Mouse (Mus musculus) CH12F3 (cell line): ENCODE measurements around the gene Dlgap1.

Experiments
- in situ Hi-C: fragments of 300-500 bp; cut with MboI; formaldehyde crosslinking; loops from 2 replicates; pipeline ENCODE4 v1.14.3; 2020; ENCODE audit warnings: low sequenced_read_pairs

Gene Dlgap1

DNA sequence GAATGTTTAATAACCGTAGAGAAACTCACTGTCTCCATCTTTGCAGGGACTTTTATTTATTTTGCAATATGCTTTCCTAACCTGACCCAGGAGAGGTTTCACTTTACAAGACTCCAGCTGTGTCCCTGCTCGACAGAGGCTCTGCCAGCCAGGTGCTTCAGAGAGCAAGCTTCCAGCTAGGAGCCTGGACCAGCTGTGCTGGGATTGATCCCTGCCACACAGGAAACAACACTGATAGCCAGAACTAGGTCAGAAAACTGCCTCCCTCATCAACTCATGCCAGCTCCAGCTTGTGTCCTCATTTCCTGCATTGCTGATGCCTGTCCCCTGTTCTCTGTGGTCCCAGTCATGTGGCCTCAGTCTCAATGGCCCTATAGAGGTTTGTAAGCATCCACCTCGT lies 365.3 kb downstream of the Dlgap1 start:
- in situ Hi-C loops = no loop called here

DNA sequence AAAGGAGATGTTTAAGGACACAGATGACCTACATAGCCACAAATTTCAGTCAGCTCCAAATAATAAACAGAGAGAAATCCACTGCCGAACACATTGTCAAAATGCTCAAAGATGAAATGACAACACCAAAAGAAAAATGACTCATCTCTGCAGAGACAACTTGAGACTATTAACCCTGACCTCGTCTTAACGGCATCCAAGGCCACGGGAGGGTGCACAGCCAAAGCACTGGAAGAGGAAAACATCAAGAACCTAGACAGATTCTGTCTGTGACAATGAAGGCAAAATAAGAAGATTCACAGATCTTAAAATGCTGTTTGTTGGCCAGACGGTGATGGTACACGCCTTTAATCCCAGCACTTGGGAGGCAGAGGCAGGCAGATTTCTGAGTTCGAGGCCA lies 370.9 kb downstream of the Dlgap1 start:
- in situ Hi-C loops = no loop called here

DNA sequence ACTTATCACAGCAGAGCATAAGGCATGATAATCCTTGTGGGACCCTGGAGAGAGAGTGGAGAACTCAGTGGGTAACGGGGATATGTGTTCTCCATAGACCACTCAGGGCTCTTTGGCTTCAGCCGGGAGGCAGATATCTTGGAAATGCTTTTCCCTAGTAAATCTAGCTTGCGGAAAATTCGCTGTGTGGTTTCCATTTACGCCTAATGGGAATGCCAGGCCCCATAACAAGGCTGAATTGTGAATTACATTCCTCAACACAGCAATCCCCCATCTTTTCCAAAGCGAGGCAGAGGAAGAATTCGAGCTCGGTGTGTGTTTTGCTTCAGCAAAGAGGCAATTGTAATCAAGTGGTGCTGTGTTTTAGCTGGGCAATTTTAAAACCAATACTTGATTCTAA lies 372.4 kb downstream of the Dlgap1 start:
- in situ Hi-C loops = no loop called here

DNA sequence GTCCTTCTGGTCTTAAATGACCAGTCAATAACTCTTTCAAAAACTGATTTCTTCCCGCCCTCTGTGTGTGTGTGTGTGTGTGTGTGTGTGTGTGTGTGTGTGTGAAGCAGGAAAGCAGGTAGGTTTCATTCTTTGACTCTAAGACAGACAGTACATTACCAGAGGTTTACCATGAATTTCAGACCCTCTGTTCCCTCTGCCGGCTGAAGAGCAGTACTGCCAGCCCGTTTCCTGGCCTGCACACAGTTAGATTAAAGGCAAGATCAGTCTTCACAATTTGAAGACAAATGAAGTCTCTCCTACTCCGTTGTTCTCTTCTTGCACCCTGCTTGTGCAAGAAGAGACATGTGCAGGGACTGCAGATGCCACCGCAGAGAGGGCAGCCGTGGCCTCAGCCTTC lies 373.0 kb downstream of the Dlgap1 start:
- in situ Hi-C loops = no loop called here

DNA sequence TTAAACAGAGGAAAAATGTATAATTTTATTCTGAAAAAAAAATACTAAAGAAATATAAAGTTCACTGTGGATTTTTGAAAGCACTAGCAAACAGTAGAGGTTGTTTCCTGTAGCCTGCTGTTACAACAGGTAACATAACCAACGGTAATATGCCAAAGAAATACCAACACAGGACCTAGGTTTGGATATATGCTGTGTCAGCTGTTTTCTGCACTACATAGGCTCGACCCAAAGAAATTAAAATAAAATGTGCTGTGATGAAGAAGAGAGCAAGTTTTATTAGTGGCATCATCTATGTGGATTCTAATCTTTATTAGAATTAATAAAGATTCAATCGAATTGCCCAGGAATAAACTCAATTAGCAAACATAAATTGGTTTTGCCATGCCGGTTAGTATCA lies 378.5 kb downstream of the Dlgap1 start:
- in situ Hi-C loops = no loop called here

DNA sequence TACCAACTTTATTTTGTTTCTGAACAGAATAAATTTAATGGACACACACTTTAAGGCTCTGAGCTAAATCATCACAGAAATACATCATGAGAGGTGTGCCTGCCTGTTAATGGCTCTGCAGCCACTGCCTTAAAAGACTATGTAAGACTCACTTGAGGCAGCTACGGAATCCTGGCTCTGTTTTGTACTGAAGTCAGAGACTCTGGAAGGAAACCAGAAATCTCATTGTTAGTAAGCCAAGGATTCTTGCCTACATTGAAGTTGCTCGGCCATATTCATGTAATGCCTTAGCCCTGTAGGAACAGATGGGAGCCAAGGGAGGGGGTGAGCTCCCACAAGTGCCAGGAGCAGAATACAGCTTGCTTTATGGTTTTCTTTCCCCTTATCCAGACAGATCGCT lies 394.7 kb downstream of the Dlgap1 start:
- in situ Hi-C loops = no loop called here

DNA sequence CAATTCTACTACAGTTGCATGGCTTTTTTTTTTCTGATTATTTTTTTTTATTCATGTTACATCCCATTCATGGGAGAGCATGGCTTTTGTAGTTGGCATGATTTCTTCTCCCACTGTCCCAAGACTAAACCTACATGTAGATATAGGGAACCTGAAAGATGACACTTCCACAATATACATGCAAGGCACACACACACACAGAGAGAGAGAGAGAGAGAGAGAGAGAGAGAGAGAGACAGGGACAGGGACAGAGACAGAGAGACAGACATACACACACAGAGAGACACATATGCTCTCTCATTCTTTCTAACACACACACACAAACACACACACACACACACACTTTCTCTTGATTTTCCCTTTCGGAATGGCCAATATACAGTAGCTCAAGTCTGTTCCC lies 395.1 kb downstream of the Dlgap1 start:
- in situ Hi-C loops = no loop called here

DNA sequence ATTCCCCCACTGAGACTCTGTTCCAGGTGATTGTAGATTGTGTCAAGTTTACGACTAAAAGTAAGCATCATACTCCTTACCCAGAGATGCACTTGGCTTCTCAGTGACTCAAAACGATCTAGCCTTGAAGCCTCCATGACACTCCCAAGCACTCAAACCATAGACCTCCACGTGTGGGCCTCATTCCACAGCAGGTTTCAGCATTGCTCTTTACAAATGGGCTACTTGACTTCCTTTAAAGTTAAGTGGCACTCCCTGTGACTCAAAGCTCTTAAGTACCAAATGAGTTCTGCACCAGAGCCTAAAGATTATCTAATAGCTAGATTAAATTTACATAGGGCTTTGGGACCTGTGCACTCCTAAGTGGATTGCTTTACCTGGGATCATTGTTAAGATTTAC lies 400.3 kb downstream of the Dlgap1 start:
- in situ Hi-C loops = no loop called here

DNA sequence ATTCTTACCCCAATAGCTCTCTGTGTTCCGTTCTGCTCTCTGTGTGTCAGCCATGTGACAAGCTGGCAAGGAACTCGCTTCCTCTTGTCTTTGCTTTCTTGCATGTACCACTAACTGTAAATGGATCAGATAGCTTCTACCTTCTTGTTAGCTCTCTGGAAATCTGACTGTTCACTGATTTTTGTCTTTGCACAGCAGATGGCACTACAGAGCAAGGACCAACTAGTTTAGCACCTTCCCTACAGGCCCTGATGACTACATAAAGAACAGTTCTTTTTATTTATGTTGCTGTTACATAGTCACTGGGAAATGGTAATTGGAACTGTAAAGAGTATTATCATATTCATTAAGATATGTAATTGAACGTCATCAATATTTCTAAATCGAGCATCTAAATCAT lies 408.1 kb downstream of the Dlgap1 start:
- in situ Hi-C loops = no loop called here

DNA sequence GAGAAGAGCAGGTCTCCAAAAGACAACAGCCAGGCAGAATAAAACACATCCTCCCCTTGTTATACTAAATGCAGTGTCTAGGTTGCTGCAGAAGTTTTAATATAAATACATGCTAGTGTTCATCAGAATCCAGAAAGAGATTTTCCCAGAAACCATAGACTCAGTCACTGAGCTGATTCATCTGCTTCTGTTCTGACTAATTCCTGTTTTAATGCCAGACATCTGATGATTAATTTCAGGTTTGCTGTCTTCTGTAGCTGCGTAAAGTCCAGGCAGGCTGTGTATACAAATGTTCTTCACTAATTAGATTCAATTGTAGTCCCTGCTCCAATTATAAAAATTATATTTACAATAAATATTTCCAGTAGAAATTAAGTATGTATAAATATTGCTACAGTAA lies 419.6 kb downstream of the Dlgap1 start:
- in situ Hi-C loops = no loop called here

DNA sequence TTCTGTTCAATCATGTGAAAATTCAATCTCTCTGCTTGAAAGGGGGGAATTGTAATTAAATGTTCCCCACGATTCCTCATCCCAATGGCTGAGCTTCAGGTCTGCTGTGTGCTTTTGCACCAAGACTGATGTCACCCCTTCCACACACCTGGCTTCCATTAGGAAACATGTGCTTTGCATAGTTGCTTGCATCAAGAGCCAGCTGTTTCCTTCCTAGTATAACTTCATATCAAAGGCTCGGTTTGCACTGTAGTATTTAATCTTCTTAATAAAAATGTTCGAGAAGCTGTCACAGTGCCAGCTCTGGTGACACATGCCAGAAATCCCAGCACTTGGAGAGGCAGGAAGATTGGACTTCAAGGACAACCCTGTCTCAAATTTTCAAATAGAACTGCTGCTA lies 428.3 kb downstream of the Dlgap1 start:
- in situ Hi-C loops = no loop called here

DNA sequence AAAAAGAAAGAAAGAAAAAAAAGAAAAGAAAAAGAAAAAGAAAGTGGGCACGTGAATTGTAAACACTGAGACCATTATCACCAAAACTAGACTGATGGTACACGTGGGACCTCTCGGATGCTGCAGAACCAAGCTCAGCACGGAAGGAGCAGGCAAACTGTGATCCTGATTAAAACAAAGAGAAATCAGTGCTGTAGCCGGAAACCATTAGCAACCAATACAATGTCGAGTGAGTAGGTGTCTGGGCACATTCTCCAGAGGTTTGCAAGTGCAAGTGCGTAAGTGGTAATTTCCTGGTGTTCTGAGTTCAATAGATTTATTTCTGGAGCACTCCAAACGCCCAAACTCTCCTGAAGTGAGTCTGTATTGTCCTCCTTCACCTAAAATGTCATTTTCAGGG lies 428.8 kb downstream of the Dlgap1 start:
- in situ Hi-C loops = no loop called here

DNA sequence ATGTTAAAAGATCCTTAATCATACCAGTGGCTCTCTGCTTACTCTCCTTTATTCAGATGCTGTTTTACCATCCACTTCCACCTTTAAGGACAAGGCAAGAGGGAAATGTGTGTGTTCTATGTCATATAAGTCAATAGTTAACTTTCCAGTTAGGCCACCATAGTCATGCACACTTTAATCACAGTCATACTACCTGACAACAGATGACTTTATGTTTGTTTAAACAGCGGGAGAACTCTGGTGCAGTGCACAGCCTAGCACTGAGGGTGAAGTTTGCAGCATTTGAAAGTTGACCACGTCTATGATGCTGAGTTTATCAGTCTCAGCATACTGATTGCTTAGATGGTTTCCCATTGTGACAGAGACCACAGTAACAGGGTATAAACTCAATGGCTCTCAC lies 433.0 kb downstream of the Dlgap1 start:
- in situ Hi-C loops = no loop called here

DNA sequence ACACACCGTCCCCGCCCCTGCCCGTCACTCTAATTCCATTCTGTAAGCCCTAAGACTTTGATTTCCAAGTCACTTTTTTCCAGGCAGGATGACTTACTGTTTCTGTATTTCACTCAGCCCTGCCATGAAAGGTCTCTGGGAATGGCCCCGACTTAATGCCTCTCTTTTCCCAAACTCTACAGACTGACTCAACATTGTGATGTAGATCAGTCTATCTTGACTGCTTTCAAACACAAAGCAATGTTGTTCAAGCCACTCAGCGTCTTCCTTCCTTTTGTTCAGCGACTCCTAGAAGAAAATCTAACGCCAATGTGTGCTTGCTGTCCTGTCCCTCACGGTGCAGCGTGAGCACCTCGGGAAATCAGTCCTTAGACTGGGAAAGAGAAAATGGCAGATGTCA lies 434.9 kb downstream of the Dlgap1 start:
- in situ Hi-C loops = no loop called here

DNA sequence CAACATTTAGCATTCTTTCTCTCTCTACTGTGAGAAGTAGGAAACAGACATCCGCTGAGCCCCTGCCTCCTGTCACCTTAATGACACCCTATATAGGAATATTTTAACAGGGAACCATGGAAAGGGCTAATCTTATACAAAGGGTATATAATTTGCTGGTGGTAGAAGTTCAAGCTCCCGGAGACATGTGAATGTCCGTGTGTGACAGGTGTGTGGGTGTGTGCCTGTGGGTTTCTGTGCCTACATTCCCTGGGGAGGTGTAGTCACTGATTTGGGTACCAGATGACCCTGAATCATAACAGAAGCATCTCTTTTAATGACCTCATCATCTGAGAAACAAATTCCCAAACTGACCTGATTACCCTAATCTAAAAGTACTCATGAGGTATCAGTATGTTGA lies 445.3 kb downstream of the Dlgap1 start:
- in situ Hi-C loops = no loop called here

DNA sequence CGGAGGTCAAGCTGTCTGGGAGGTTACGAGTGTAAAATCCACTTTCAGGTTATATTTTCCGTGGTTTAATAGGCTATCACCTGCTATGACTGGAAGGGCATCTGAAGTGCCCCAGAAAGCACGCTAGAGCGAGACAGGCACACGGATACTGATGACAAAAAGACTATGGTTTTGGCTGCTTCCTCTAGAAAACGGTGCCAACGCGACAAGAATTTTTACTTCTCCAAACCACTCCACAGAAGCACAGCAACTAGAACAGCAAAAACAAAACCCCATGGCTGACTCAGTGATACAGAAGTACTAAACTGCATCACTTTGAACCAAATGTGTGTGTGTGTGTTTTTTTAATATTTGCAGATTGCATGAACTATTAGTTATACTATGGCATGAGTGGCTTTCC lies 459.0 kb downstream of the Dlgap1 start:
- in situ Hi-C loops = no loop called here

DNA sequence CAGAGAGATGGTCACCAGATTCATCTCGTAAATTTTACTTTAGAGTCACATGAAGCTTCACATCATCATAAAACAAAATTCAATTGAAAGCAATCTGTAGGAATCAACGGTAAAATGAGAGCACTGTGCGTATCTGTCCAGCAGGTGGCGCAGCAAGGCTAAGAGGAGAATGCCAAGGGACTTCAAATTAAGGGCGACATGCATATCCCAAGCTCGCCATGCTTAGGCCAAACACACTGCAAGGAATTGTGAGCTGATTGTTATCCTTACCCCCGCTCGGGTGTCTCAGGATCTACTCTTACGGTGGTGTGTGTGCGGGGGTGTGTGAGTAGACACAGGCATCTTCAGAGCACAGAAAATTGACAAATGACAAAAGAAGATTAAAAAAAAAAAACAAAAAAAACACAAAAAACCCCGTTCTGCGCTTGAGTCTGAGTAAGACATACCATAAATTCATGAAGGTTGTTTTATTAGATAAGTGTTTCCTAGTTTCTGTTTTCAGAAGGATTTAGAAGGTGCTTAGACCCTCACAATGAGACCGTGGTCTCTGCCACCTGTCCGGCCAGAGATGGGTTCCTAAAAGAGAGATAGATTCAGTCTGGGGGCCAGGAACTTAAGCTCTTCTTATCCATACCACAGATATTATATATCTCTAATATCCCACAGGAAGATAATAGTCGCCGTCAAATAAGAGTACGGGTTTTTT lies 461.0 kb downstream of the Dlgap1 start:
- in situ Hi-C loops = no loop called here

DNA sequence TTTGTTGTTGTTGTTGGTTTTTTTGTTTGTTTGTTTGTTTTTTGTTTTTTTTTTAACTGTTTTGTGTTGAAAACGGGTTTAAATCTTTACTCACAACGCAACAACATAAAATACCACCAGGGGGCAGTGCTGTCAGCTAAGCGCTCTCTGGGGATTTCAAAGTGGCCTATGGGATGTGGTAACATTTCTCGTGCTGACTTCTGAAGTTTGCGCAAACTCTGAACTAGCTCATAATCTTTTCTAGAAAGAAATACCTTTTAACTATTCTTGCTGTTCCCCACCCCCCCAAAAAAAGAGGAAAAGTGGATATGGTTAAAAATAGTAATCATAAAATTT lies 461.5 kb downstream of the Dlgap1 start:
- in situ Hi-C loops = no loop called here

DNA sequence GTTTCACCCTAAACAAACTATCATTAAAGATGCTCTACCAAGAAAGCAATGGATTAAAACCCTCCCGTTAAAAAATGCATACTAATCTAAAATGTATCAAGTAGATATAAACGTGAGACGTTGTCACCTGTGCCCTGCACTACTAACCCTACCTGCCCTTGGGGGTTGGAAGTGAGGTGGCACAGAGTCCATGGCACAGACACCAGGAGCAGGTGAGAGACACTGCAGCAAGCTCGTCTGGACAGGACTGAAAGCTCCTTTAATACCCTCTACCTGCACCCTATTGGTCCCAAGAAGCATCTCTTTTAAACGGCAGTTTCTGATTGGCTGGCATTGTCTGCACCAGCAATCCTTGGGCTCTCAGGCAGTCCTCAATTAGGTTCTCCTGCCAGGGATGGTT lies 464.0 kb downstream of the Dlgap1 start:
- in situ Hi-C loops = no loop called here

DNA sequence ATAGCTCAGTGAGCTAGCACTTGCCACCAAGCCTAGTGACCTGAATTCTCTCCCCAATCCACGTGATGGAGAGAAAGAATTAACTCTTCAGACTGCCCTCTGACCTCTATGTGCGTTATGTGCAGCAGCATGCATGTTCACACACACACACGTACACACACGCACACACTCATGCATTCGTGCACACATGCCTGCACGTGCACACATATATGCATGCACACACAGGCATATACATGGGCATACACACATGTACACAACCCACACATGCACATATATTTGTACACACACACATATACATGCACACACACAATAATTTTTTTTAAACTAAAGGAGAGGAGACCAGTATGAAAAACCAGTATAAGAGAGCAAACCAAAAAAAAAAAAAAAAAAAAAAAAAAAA lies 465.7 kb downstream of the Dlgap1 start:
- in situ Hi-C loops = no loop called here

DNA sequence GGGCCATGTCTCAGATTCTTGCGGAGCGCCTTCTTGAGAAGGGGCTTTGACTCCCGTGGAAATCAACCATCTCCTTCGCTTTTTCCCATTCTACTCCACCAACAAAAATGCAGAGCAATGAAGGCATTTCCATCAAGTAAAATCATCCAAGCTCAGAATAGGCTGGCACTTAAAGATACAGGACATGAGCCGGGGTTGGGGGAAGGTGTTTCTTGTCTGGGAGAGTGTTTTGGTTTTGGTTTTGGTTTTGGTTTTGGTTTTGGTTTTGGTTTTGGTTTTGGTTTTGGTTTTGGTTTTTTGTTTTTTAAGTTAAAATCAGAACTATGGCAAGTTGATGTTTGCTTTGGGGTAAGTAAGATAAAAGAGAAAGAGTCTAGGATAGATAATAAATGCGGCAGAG lies 466.7 kb downstream of the Dlgap1 start:
- in situ Hi-C loops = no loop called here

DNA sequence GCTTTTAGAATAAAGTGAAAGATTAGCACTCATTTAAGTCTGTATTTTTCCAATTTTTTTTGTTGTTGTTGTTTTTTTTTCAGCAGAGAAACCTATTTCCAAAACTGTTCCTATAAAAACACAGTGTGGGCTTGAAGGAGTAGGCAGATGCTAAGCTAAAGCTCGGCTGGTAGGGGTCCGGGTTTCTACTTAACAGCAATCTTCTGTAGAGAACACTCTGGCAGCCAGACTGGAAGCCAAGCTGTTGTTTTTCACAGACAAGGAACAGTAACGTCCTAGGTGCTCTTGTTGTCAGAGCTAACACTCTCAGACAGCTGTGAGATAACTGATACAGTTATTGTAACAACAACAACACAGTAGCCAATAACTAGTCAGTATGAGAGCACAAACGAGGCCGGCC lies 468.4 kb downstream of the Dlgap1 start:
- in situ Hi-C loops = no loop called here

DNA sequence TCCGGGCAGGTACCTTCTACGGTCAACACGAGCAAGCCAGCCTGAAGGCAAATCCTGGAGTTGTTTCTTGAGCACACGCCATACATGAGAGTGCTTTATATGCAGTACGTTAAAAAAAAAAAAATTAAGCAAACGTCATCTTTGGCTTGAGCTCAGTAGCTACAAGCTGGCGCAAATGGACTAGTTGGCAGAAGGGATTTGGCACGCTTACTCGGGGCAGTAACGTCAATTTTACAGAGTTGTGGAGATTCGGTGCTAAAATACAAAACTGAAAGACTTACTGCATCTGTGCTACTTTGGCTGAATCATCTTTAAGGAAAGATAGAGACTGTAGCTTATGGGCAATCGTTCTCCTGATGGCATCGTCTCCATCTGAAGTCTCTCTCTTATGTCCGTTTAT lies 474.1 kb downstream of the Dlgap1 start:
- in situ Hi-C loops = no loop called here

DNA sequence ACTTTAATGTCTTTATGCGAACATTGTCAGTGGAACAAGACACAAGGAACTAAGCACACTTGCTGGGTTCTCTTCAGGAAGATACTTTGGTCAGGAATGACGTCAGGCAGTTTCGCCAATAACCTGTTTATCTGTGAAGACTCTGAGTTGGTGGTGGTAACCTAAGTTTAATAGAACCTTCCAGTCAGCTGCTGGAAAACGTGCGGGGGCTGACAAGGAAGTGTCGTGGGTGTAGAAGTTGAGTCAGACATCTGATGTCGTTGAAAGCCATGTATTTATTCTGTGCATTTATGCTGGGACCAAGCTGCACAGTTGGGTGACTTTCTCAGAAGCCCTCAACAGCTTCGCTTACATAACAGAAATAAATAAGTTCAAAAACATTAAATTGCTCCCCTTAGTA lies 477.6 kb downstream of the Dlgap1 start:
- in situ Hi-C loops = no loop called here
